Mouse (Mus musculus) gonadal fat pad, adult 2 months (tissue): ENCODE measurements around the gene Vmn2r124. TPM values are rescaled to one million over a fixed set of nuclear protein-coding genes. Genes with fewer than 3 reads are reported as not detected.
"Not testable (repeated sequence)": the region's sequence is repeated elsewhere in the genome, so short reads cannot be mapped to it uniquely, and the experiment has no call there.

Experiments used
- DNase-seq: peaks from one replicate; pipeline ENCODE4 v3.0.0-alpha.2; 2012; ENCODE audit warnings: low read depth
- polyA plus RNA-seq: library from polyadenylated mRNA; depleted of rRNA; stranded (reverse); fragments of >200 nt; gene quantifications from 2 replicates; pipeline ENCODE4 v1.2.3, GENCODE M21; 2012; rRNA removed

Gene Vmn2r124
- polyA plus RNA-seq, result not detected in 2 replicates

- DNase-seq, result no peak
These were observed at the start of gene Vmn2r124 for GRCm38 (mm10) chr17:18049124-18049523. TSS of gene Vmn2r124 (plus strand) at chr17:18049424.

DNA sequence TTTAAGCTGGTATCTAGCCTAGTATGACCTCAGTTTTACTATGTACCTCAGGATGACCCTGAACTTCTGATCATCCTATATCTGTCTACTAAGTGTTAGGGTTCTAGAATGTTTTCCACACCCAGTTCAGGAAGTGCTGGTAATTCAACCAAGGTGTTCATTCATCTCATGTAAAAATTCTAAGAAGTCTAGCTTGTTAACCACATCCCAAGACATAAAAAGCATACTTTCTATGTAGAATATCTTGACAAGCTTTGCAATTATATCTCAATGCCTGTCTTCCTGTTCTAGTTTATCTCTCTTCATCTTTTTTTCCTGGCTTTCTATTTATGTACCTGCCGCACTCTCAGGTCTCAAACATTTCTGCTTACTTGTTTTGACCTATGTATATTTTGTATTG lies 44.5 kb upstream of the Vmn2r124 start:
- no peak for DNase-seq

DNA sequence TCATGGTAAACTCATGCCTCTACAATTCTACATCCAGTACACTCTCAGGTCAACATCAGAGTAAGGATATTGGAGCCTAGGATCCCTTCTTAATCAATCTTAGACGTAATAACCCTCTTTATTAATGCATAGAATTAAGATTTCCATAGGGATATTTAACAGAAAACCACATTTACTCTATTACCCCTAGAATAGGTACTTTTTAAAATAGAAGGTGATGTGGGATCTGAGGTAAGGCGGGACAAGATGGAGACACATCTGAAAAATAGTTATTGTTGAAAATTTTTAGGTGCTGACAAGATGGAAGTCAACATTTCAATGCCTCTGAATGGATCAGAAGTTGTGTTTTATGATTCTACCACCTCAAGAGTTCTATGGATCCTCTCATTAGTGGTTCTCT lies 27.8 kb upstream of the Vmn2r124 start, which contains the start of gene Fpr-rs4:
Fpr-rs4 (plus strand) TSS at position 301 of the 400 bp plus-strand sequence.
- DNase-seq, result no peak

DNA sequence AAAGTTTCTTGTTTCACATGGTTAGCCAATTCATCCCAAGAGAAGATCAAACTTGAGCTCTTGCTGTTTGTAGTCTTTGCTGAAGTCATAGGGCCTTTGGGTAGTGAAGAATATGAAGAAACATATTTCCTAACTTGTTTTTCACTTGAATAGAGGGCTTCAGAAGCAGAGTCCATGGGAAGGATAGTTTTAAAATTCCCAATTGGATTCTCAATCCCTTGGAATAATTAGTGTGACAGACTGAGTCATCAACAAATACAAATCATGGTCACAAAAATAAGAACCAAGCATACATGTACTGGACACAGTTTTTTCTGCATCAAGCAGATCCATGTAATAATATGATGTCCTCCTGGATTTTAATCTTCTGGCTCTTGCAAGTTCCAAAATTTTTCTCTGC lies 35.5 kb downstream of the Vmn2r124 start, which contains the start of gene Vmn2r91:
Vmn2r91 (plus strand) TSS at position 301 of the 400 bp plus-strand sequence.
- not testable (repeated sequence) for DNase-seq

DNA sequence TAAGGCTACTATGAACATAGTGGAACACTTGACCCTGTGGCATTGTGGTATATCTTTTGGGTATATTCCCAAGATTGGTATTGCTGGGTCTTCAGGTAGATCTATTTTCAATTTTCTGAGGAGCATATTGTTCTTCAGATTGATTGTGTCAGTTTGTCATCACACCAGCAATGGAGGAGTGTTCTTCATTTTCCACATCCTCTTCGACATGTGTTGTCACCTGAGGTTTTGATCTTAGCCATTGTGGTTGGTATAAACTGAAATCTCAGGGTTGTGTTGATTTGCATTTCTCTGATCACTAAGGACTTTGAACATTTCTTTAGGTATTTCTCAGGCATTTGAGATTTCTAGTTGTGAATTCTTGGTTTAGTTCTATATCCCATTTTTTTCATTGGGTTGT lies 46.4 kb downstream of the Vmn2r124 start:
- not testable (repeated sequence) for DNase-seq

DNA sequence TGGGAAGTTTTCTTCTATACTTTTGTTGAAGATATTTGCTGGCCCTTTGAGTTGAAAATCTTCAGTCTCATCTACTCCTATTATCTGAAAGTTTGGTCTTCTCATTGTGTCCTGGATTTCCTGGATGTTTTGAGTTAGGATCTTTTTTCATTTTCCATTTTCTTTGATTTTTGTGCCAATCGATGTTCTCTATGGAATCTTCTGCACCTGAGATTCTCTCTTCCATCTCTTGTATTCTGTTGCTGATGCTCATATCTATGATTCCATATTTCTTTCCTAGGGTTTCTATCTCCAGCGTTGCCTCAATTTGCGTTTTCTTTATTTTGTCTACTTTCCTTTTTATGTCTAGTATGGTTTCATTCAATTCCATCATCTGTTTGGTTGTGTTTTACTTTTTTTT lies 53.0 kb downstream of the Vmn2r124 start:
- DNase-seq, result not testable (repeated sequence)

Other genes with a start within 250 kb of the Vmn2r124 start
- 80.0 and 90.9 TPM in 2 replicates for gene Spaca6, start 222.3 kb upstream of the Vmn2r124 start, polyA plus RNA-seq
- gene Has1, start 194.2 kb upstream of the Vmn2r124 start, polyA plus RNA-seq, result 0.32 and 0.92 TPM in 2 replicates
- gene Fpr1, start 165.5 kb upstream of the Vmn2r124 start, polyA plus RNA-seq, result 0.41 and 0.69 TPM in 2 replicates
- gene Fpr2, start 161.6 kb upstream of the Vmn2r124 start, polyA plus RNA-seq, result 0.23 and 0.34 TPM in 2 replicates
- gene Fpr3, start 161.6 kb upstream of the Vmn2r124 start, polyA plus RNA-seq, result not detected in 2 replicates
- not detected in 2 replicates for gene Fpr-rs4, start 27.7 kb upstream of the Vmn2r124 start, polyA plus RNA-seq
- gene Vmn2r91, start 35.6 kb downstream of the Vmn2r124 start, polyA plus RNA-seq, result not detected in 2 replicates
- gene Vmn2r92, start 102.5 kb downstream of the Vmn2r124 start, polyA plus RNA-seq, result not detected in 2 replicates
- not detected in 2 replicates for gene Vmn2r94, start 228.3 kb downstream of the Vmn2r124 start, polyA plus RNA-seq
- gene Vmn2r93, start 248.7 kb downstream of the Vmn2r124 start, polyA plus RNA-seq, result not detected in 2 replicates